In genomic region chr6:36806906-36807305, GRCm38 (mm10) we compare ENCODE assay signal across 13 mouse cellular contexts. TPM values are rescaled to one million over a fixed set of nuclear protein-coding genes. Genes with fewer than 3 reads are reported as not detected.
DNase-seq lines count a peak whose midpoint lies in the region; ATAC-seq lines count a peak whose summit lies in the region.
"Had no signal": no experiment of that assay in that cellular context is flagged by ENCODE, and none has a peak within 500 bp of the region (broad histone marks: within the 10 kb centered on the region; RNA-seq: fewer than 3 reads in every experiment).

No protein-coding gene starts in this region.

- H3K27me3 ChIP-seq in heart, embryonic 13.5 days (replicated peaks) = no peaks in the 10 kb centered on the region
- no peaks in the 10 kb centered on the region for H3K27me3 ChIP-seq in embryonic facial prominence, embryonic 13.5 days
- no peaks in the 10 kb centered on the region for H3K27me3 ChIP-seq in hindbrain, embryonic 15.5 days
- H3K27me3 ChIP-seq in midbrain, embryonic 16.5 days (ENCODE audit: control insufficient read depth, insufficient read depth, low read depth, low read length) = no peaks in the 10 kb centered on the region
- H3K27me3 ChIP-seq: CH12.LX had no signal

- H3K4me2 ChIP-seq in heart, embryonic 13.5 days = peak overlapping the region; percentile 82
- peak overlapping the region; percentile 69 for H3K4me2 ChIP-seq in embryonic facial prominence, embryonic 13.5 days
- peak overlapping the region; percentile 46 for H3K4me2 ChIP-seq in hindbrain, embryonic 15.5 days
- H3K4me2 ChIP-seq in midbrain, embryonic 16.5 days (ENCODE audit: low read length) = peak overlapping the region; percentile 28

- H3K27ac ChIP-seq in heart, embryonic 13.5 days (replicated peaks) = no peak overlapping the region
- peak overlapping the region; percentile 17; the same call in 1 of the 2 replicates for H3K27ac ChIP-seq in embryonic facial prominence, embryonic 13.5 days
- H3K27ac ChIP-seq in hindbrain, embryonic 15.5 days (replicated peaks) = no peak overlapping the region
- no peak overlapping the region for H3K27ac ChIP-seq in midbrain, embryonic 16.5 days (ENCODE audit: low read length)

- ATAC-seq in heart, embryonic 13.5 days (ENCODE audit: extremely low read depth, insufficient number of reproducible peaks, low FRiP score, low TSS enrichment) = no peak
- ATAC-seq in embryonic facial prominence, embryonic 13.5 days (ENCODE audit: insufficient number of reproducible peaks, insufficient read depth, low FRiP score, low TSS enrichment, low read depth) = no peak
- ATAC-seq in hindbrain, embryonic 15.5 days (ENCODE audit: low FRiP score, low read depth) = no peak
- no peak for ATAC-seq in midbrain, embryonic 16.5 days

- no peak for DNase-seq in heart, postnatal 25 days (ENCODE audit: low spot score)
- no peak for DNase-seq in spleen, postnatal 10 days (ENCODE audit: low spot score in 2 of 2)
- no peak for DNase-seq in right cerebral cortex, postnatal 10 days (ENCODE audit: low spot score in 2 of 2)
- no peak for DNase-seq in right cerebral cortex, postnatal 36 days (ENCODE audit: low spot score in 2 of 2)
- DNase-seq: embryo, embryonic 11 days; kidney, adult 2 months; lung, postnatal 4 days; thymus, adult 2 months had no signal

- H3K36me3 ChIP-seq in heart, embryonic 13.5 days = peaks cover 30% of the 10 kb centered on the region
- peaks cover 29% of the 10 kb centered on the region for H3K36me3 ChIP-seq in embryonic facial prominence, embryonic 13.5 days
- peaks cover 17% of the 10 kb centered on the region; the same call in 1 of the 2 replicates for H3K36me3 ChIP-seq in hindbrain, embryonic 15.5 days
- H3K36me3 ChIP-seq in midbrain, embryonic 16.5 days (ENCODE audit: control insufficient read depth, insufficient read depth, low read length) = peaks cover 3% of the 10 kb centered on the region; the same call in 1 of the 2 replicates

- no peaks in the 10 kb centered on the region for H3K9me3 ChIP-seq in heart, embryonic 13.5 days
- no peaks in the 10 kb centered on the region for H3K9me3 ChIP-seq in embryonic facial prominence, embryonic 13.5 days
- H3K9me3 ChIP-seq in hindbrain, embryonic 15.5 days = no peaks in the 10 kb centered on the region
- no peaks in the 10 kb centered on the region for H3K9me3 ChIP-seq in midbrain, embryonic 16.5 days (replicated peaks; ENCODE audit: control insufficient read depth, low read length, poor library complexity, severe bottlenecking)

- peaks cover 21% of the 10 kb centered on the region for H3K4me1 ChIP-seq in heart, embryonic 13.5 days
- peaks cover 34% of the 10 kb centered on the region for H3K4me1 ChIP-seq in embryonic facial prominence, embryonic 13.5 days
- peaks cover 42% of the 10 kb centered on the region for H3K4me1 ChIP-seq in hindbrain, embryonic 15.5 days (replicated peaks)
- H3K4me1 ChIP-seq in midbrain, embryonic 16.5 days (ENCODE audit: control insufficient read depth, insufficient read depth, low read length) = peaks cover 18% of the 10 kb centered on the region

- intact Hi-C loops in heart, postnatal 25 days (cut with DNase I) = no loop called here

- H3K4me3 ChIP-seq in heart, embryonic 13.5 days = peak overlapping the region; percentile 74
- peak overlapping the region; percentile 24 for H3K4me3 ChIP-seq in embryonic facial prominence, embryonic 13.5 days
- peak overlapping the region; percentile 21 for H3K4me3 ChIP-seq in hindbrain, embryonic 15.5 days
- no peak overlapping the region for H3K4me3 ChIP-seq in midbrain, embryonic 16.5 days (ENCODE audit: low read depth, low read length)

- 0 out of 2 replicates have a peak overlapping the region, but pooled peaks have one; percentile 20 for H3K9ac ChIP-seq in heart, embryonic 13.5 days
- no peak overlapping the region for H3K9ac ChIP-seq in embryonic facial prominence, embryonic 13.5 days
- no peak overlapping the region for H3K9ac ChIP-seq in hindbrain, embryonic 15.5 days
- no peak overlapping the region for H3K9ac ChIP-seq in midbrain, embryonic 16.5 days (ENCODE audit: low read depth, low read length)

- 54% methylated on average over 6 of the region's 6 CpGs for WGBS in heart, embryonic 13.5 days
- 89% methylated on average over 6 of the region's 6 CpGs for WGBS in embryonic facial prominence, embryonic 13.5 days
- WGBS in hindbrain, embryonic 15.5 days = 68% methylated on average over 6 of the region's 6 CpGs
- WGBS in midbrain, embryonic 16.5 days = 73% methylated on average over 6 of the region's 6 CpGs

RNA-seq across cellular contexts. Expression of gene Ptn, which starts 3.1 kb away (rescaled TPM):
- 328 and 358 TPM in 2 replicates for polyA plus RNA-seq in heart, embryonic 13.5 days (2015; fragmentation: Nextera tagmentation; extraction: Ambion mirVana)
- total RNA-seq in heart, postnatal 25 days (2021) = 1 to 10 TPM; 4.2 to 4.4 TPM
- 731 and 758 TPM in 2 replicates for polyA plus RNA-seq in embryonic facial prominence, embryonic 13.5 days (2015; fragmentation: Nextera tagmentation; extraction: Ambion mirVana)
- 786 and 825 TPM in 2 replicates for polyA plus RNA-seq in hindbrain, embryonic 15.5 days (2015; fragmentation: Nextera tagmentation; extraction: Ambion mirVana)
- 861 and 866 TPM in 2 replicates for polyA plus RNA-seq in midbrain, embryonic 16.5 days (2015; fragmentation: Nextera tagmentation; extraction: Ambion mirVana)
- total RNA-seq: CH12.LX had no signal

Comparison
In these comparisons a context has a peak if more than half of its experiments do, and no peak if none do; other contexts are left out.
1. H3K4me2 ChIP-seq: peak in every context shown above with its lines; median percentile 82 in heart, embryonic 13.5 days; 69 in embryonic facial prominence, embryonic 13.5 days; 46 in hindbrain, embryonic 15.5 days; 28 in midbrain, embryonic 16.5 days.